Mouse (Mus musculus) forebrain, embryonic 16.5 days (tissue): Measurements from ENCODE around the gene Zpbp2. TPM values are rescaled to one million over a fixed set of nuclear protein-coding genes. Genes with fewer than 3 reads are reported as not detected.

Experiments used
- ATAC-seq: fragments of 200-750 bp; cut with Nextera tagmentation; 2 replicates; pipeline ENCODE4 v1.8.0; 2017; ENCODE audit warnings: mild to moderate bottlenecking, moderate library complexity
- H3K27ac ChIP-seq: fragments of 300-500 bp; sonication (generic); 2 replicates; pipeline ENCODE4 v1.5.1; 2014; ENCODE audit warnings: low read length, control low read depth
- H3K27me3 ChIP-seq: fragments of 300-500 bp; sonication (generic); replicated peaks from 2 replicates; pipeline ENCODE4 v1.6.1; 2014; ENCODE audit warnings: low read length; ENCODE audit not compliant: control insufficient read depth, insufficient read depth
- H3K36me3 ChIP-seq: fragments of 300-500 bp; sonication (generic); 2 replicates; pipeline ENCODE4 v1.6.1; 2014; ENCODE audit not compliant: control insufficient read depth, insufficient read depth
- H3K4me1 ChIP-seq: fragments of 300-500 bp; sonication (generic); replicated peaks from 2 replicates; pipeline ENCODE4 v1.6.1; 2014; ENCODE audit warnings: low read length; ENCODE audit not compliant: control insufficient read depth, insufficient read depth
- H3K4me2 ChIP-seq: fragments of 300-500 bp; sonication (generic); 2 replicates; pipeline ENCODE4 v1.6.1; 2014; ENCODE audit warnings: mild to moderate bottlenecking, low read length, control low read depth
- H3K4me3 ChIP-seq: fragments of 300-500 bp; sonication (generic); replicated peaks from 2 replicates; pipeline ENCODE4 v1.5.1; 2014; ENCODE audit warnings: mild to moderate bottlenecking, low read length, control low read depth
- H3K9ac ChIP-seq: fragments of 300-500 bp; sonication (generic); replicated peaks from 2 replicates; pipeline ENCODE4 v1.6.1; 2014; ENCODE audit warnings: low read depth, low read length, control low read depth
- H3K9me3 ChIP-seq: fragments of 300-500 bp; sonication (generic); 2 replicates; pipeline ENCODE4 v1.6.1; 2016; ENCODE audit warnings: low read length; ENCODE audit not compliant: control insufficient read depth
- WGBS: fragments of 180-500 bp; shearing (Covaris S2); extraction: QIAGEN DNeasy Blood & Tissue Kit; methylation state at CpG from one replicate; pipeline ENCODE4 v1.1.7; 2014; 5-methylcytosine and 5-hydroxymethylcytosine counted together
- polyA plus RNA-seq: library from polyadenylated mRNA; unstranded; fragments of >200 nt; fragmentation: Nextera tagmentation; extraction: Ambion mirVana; gene quantifications from 2 replicates; pipeline ENCODE4 v1.2.1, GENCODE M21; 2015

Gene Zpbp2
- polyA plus RNA-seq, 1 experiment from 2014 or later: not detected

DNA sequence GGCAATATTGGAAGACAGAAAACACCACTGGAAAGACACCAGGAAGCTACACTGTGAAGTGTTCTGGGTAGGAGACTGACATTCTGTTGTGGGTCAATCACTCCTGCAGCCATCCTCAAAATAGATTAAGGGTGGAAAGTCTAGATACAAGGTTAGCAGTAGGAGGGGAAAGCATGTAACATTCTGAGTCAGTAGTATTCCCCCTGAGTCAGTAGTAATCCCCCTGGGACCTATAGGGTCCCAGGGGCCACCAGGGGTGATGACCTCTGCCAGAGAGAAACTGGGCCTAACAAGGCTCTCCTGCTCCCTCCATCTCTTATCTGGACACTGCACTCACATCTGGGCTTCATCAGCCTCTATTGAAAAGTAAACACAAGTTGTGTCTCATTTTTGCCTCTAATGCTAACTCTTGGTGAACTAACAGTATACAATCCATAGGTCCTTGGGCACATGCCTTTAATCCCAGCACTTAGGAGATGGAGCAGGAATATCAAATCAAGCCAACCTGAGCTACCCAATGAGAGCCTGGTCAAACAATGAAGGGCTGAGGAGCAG lies 13.3 kb upstream of the Zpbp2 start:
- Histone ChIP-seq H3K27ac (no peak overlapping the region), H3K4me3 (no peak overlapping the region), H3K27me3 (peaks cover 15% of the 10 kb centered on the region), H3K4me1 (no peaks in the 10 kb centered on the region), H3K9ac (no peak overlapping the region), H3K4me2 (no peak overlapping the region), H3K36me3 (no peaks in the 10 kb centered on the region), H3K9me3 (no peaks in the 10 kb centered on the region; the same call in 1 of the 2 replicates)
- ATAC-seq: no peak

DNA sequence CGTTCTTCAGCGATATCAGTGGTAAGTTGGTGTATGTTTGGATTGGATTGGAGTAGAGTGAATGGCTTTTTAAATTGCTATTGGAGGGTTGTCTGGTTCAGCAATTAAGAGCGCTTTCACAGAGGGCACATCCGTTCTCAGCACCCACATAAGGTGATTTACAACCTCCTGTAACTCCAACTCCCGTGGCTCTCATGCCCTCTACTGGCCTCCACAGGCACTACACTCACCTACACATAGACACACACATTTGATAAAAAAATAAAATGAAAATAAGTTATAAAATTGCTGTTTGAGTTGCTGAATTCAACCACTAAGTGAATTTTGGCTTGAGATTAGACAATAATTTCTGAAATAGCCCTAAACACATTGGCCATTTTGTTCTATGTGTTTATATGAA lies 10.6 kb upstream of the Zpbp2 start:
- no peaks in the 10 kb centered on the region; the same call in 1 of the 2 replicates for H3K9me3 ChIP-seq
- no peak overlapping the region for H3K9ac ChIP-seq
- no peak for ATAC-seq
- H3K4me1 ChIP-seq: peaks cover 1% of the 10 kb centered on the region; the same call in 1 of the 2 replicates
- no peak overlapping the region for H3K4me2 ChIP-seq
- no peak overlapping the region for H3K27ac ChIP-seq
- H3K27me3 ChIP-seq: peaks cover 25% of the 10 kb centered on the region
- no peak overlapping the region for H3K4me3 ChIP-seq
- H3K36me3 ChIP-seq: no peaks in the 10 kb centered on the region
- 84% methylated on average over 5 of the region's 5 CpGs for WGBS

DNA sequence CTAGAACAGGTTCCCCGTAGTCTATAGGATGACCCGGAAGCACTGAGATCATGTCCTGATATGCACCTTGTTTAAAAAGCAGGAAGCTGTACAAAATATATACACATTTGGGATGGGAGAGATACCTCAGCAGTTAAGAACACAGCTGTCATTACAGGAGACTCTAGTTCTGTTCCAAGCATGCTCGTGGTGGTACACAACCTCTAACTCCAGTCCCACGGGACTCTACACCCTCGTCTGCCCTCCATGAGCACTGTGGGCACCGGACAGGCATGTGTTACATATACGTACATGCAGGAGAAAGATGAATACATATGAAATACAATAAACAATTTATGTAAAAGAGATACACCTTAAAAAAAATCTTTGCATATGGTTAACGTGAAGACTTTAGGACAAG lies 8.3 kb upstream of the Zpbp2 start:
- Histone ChIP-seq H3K27ac (no peak overlapping the region), H3K36me3 (no peaks in the 10 kb centered on the region), H3K4me1 (peaks cover 8% of the 10 kb centered on the region), H3K9ac (no peak overlapping the region), H3K27me3 (peaks cover 45% of the 10 kb centered on the region), H3K9me3 (no peaks in the 10 kb centered on the region; the same call in 1 of the 2 replicates), H3K4me3 (no peak overlapping the region), H3K4me2 (no peak overlapping the region)
- 74% methylated on average over 8 of the region's 8 CpGs for WGBS
- ATAC-seq: no peak

DNA sequence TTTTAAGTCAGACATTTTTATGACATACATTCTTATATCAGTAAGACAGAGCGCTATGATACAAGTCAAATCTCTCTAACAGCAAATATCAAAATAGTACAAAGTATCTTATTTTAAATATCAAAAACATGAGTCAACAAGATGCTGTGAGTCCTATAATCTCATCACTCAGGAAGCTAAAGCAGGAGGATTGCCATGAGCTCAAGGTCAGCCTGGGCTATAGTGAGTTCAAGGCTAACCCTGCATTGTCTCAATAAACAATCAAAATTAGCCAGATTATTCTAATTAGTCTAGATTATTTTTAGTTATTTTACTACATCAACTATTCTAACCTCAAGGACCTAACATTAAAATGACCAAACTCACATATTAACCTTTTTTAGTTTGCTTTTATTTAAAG lies 7.5 kb upstream of the Zpbp2 start:
- no peak for ATAC-seq
- H3K4me1 ChIP-seq: peaks cover 8% of the 10 kb centered on the region
- H3K27ac ChIP-seq: no peak overlapping the region
- no peaks in the 10 kb centered on the region for H3K36me3 ChIP-seq
- peaks cover 51% of the 10 kb centered on the region for H3K27me3 ChIP-seq
- H3K4me3 ChIP-seq: no peak overlapping the region
- no peak overlapping the region for H3K4me2 ChIP-seq
- 83% methylated on average over 1 of the region's 1 CpGs for WGBS
- no peaks in the 10 kb centered on the region; the same call in 1 of the 2 replicates for H3K9me3 ChIP-seq
- H3K9ac ChIP-seq: no peak overlapping the region

DNA sequence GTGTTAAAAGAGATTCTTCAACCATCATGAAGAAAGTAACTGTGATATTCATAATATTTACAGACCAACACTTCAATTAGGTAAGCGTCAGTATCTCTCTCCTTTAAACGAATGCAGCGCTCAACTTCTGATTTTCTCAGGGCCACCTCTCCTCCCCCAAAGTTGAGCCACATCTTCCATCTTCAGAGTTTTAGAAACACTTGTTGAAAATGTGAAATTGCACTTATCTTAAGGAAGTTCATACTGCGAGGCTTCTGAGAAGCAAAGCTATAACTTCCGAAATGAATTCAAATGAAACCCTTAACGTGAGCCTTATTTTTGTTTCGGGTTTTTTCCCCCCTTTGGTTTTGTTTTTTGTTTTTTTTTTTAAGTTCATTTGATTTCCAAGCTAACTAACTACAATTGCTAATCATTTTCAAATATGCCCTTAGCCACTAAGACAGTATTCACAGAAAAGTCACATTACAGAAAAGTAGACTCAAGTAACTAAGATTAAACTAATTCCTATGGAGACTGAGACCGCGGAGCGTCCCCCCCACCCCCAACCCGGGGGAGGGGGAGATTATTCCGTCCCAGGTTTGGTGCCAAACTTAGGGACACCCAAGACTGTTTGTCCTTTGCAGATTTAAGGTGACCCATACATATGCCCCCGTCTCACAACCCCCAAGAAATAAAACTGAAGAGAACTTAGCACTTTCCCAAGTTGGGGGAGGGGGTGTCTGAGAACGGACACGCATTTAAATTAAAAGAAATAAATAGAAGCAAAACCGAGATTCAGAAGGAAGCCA lies 5.8 kb upstream of the Zpbp2 start:
- no peaks in the 10 kb centered on the region for H3K9me3 ChIP-seq
- WGBS: 4% methylated on average over 16 of the region's 16 CpGs
- peaks cover 65% of the 10 kb centered on the region for H3K27me3 ChIP-seq
- peak overlapping the region; percentile 80 for H3K4me2 ChIP-seq
- no peaks in the 10 kb centered on the region for H3K36me3 ChIP-seq
- peak overlapping the region; percentile 45; the same call in 1 of the 2 replicates for H3K9ac ChIP-seq
- peaks cover 8% of the 10 kb centered on the region for H3K4me1 ChIP-seq
- no peak for ATAC-seq
- H3K27ac ChIP-seq: no peak overlapping the region
- peak overlapping the region; percentile 45 for H3K4me3 ChIP-seq

DNA sequence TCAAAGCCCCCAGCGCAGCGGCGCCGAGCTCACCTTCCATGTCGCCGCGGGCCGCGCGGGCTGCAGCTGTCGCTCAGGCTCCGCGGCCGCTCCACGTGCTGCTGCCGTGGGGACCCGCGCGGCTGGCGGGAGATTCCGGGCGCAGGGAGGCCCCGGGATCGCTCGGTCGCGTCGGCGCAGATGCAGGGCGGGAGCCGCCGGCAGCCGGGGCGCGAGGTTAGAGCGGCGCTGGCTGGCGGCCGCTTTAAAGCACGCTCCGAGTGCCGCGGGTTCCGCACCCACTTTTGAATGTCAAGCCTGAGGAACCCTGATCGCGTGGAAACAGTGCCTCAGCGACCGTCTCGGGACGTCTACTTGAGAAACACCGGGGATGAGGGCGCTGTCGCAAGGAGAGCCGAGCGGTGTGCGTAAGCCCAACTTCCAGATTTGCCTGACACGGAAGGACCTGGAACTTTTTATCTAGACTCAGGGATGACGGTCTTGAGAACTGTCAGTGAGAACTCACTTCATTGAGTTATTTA lies 5.1 kb upstream of the Zpbp2 start, which contains the start of gene Ikzf3:
Ikzf3 (minus strand) TSS at position 321 of the 521 bp plus-strand sequence.
- 1% methylated on average over 56 of the region's 58 CpGs for WGBS
- Histone ChIP-seq H3K4me1 (peaks cover 12% of the 10 kb centered on the region), H3K27ac (no peak within 1 kb of the TSS), H3K36me3 (no peaks in the 10 kb centered on the region), H3K9ac (peak within 1 kb of the TSS; percentile 45), H3K27me3 (peaks cover 68% of the 10 kb centered on the region), H3K9me3 (no peaks in the 10 kb centered on the region), H3K4me3 (peak within 1 kb of the TSS; percentile 45), H3K4me2 (peak within 1 kb of the TSS; percentile 80)
- no peak for ATAC-seq

DNA sequence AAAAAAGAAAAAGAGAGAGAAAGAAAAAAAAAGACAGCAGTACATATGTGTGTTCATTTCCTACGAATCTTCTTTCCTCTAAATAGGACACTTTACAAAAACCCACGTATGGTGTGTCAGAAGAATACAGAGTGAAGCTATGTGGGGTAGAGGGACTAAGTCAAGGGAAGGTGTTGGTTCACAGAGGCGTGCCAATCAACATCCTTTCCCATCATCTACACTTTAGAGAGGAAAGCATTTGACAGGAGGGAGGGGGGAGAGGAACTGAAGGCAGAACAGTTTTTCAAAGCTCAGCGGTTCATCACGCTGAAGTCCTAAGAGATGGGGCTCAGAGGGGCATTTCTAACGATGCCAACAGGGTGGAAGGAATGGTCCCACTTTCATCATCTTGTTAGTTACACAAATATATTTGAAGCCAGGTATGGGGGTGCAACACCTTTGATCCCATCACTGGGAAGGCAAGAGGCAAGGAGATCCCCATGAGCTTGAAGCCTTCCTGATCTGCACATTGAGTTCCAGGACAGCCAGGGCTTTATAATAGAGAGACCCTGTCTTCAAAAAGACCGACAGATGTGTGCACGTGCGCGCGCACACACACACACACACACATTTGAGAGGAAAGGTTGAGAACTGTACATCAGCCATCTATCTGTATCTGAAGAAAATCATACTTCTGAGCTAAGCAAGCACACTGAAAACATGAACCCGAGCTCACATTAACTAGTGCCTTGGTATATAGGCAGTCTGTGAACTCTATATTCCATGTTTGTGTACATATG lies 4.2 kb upstream of the Zpbp2 start:
- H3K27ac ChIP-seq: no peak overlapping the region
- H3K27me3 ChIP-seq: peaks cover 60% of the 10 kb centered on the region
- peaks cover 16% of the 10 kb centered on the region for H3K4me1 ChIP-seq
- no peak overlapping the region for H3K4me3 ChIP-seq
- ATAC-seq: no peak
- no peaks in the 10 kb centered on the region for H3K9me3 ChIP-seq
- no peak overlapping the region for H3K9ac ChIP-seq
- no peak overlapping the region for H3K4me2 ChIP-seq
- H3K36me3 ChIP-seq: no peaks in the 10 kb centered on the region
- 48% methylated on average over 12 of the region's 12 CpGs for WGBS

DNA sequence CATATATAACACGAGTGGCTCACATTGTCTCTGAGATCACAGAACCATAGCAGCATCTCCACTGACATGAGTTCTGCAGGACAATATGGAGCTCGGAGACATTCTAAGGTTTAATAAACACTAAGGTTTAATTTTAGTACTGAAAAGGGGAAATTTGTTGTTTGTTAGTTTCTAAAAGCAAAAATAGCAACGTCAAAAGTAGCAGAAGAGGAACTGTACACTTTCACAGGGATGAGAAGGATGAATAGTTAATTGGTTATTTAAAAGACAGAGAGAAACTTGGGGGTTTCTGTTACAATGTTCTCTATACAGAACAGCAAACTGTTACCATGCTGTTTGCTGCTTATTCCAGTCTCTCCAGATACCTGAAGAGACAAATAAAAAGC lies 3.6 kb upstream of the Zpbp2 start:
- Histone ChIP-seq H3K9ac (no peak overlapping the region), H3K27me3 (peaks cover 55% of the 10 kb centered on the region), H3K27ac (no peak overlapping the region), H3K4me3 (no peak overlapping the region), H3K4me2 (no peak overlapping the region), H3K36me3 (no peaks in the 10 kb centered on the region), H3K9me3 (no peaks in the 10 kb centered on the region), H3K4me1 (peaks cover 16% of the 10 kb centered on the region)
- 58% methylated on average over 3 of the region's 3 CpGs for WGBS
- ATAC-seq: no peak

DNA sequence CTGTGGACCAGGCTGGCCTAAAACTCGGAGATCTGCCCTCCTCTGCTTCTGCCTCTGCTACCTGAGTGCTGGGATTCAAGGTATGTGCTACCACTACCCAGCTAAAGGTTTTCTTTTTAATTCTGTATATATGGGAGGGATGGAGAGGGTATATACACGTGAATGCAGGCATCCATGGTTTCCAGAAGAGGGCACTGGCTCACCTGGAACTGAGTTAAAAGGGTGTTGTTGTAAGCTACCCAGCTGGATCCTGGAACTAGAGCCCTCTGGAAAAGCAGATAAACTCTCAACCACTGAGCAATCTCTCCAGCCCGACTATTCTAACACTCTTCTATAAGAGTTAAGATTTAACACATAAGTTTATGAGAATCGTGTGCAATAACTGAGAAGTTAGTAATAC lies 1.5 kb upstream of the Zpbp2 start:
- Histone ChIP-seq H3K36me3 (no peaks in the 10 kb centered on the region), H3K9me3 (no peaks in the 10 kb centered on the region), H3K27ac (no peak overlapping the region), H3K4me1 (peaks cover 16% of the 10 kb centered on the region), H3K4me3 (no peak overlapping the region), H3K9ac (no peak overlapping the region), H3K4me2 (no peak overlapping the region), H3K27me3 (peaks cover 48% of the 10 kb centered on the region)
- WGBS: 69% methylated on average over 4 of the region's 4 CpGs
- ATAC-seq: no peak
